Mouse (Mus musculus) cerebellum, adult 9-11 months (tissue): ENCODE measurements around the gene Znrf2.
A peak's percentile ranks its signal among the peaks of the same experiment; 100 is the strongest.
"Not testable (repeated sequence)": the region's sequence is repeated elsewhere in the genome, so short reads cannot be mapped to it uniquely, and the experiment has no call there.

Experiments used
- DNase-seq: peaks from one replicate; pipeline ENCODE4 v3.0.0; 2022

Znrf2 gene

DNA sequence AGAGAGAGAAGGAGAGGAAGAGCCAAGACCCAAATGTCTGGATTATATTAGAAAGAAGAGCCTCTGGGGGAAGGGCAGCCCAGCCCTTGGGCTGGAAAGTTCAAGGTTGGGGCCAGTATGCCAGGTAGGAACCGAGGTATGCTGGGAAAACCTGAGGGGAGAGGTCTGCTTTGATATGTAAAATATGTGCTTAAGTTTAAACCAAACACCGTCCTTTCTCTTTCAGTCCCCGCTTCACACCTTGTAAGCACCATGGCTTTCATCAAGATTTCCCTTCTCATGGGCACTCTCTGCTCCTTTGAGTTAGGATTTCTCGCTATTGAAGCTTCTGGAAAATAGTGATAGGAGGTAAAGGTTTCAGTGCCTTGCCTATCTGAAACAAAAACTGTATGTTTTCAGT lies 38.1 kb downstream of the Znrf2 start:
- DNase-seq = no peak

DNA sequence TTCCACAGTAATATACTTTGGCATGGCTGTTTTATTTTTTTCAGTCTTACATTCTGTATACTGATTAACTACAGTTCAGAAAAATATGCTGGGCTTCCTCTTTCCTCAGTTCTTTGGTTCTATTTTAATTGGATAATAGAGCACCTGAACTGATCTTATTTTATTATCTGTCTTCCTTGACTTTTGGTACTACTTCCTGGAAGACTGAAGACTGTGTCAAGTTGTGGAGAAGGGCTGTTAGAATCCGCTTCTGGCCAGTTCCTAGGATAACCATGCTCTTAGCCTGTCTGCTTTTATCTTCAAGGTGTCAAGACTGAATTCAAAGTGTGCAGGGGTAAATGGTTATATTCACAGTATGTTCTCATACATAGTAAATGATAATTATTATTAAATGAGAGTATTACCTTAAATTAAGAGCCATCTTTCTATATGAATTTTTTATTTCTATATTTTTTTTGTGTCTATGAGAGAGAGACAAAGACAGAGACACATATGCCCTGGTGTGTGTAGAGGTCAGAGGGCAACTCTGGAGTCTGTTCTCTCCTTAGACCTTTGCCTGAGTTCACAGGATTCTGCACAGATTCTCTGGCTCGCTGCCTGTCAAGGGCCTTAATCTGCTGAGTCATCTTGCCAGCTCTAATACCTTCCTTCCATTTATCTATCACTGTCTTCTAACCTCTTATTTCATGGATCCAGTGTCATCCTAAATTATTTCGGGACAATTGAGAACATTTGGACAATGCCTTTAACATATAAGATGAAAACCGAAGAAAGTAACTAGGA lies 39.3 kb downstream of the Znrf2 start:
- no peak for DNase-seq

DNA sequence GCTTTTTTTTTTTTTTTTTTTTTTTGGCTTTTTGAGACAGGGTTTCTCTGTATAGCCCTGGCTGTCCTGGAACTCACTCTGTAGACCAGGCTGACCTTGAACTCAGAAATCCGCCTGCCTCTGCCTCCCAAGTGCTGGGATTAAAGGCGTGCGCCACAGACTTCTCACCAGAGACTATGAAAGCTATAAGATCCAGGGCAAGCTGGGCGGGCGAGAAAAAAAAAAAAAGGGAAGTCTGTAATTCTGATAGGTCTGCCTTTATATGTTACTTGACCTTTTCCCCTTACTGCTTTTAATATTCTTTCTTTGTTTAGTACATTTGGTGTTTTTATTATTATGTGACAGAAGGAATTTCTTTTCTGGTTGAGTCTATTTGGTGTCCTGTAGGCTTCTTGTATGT lies 42.4 kb downstream of the Znrf2 start:
- DNase-seq = not testable (repeated sequence)

DNA sequence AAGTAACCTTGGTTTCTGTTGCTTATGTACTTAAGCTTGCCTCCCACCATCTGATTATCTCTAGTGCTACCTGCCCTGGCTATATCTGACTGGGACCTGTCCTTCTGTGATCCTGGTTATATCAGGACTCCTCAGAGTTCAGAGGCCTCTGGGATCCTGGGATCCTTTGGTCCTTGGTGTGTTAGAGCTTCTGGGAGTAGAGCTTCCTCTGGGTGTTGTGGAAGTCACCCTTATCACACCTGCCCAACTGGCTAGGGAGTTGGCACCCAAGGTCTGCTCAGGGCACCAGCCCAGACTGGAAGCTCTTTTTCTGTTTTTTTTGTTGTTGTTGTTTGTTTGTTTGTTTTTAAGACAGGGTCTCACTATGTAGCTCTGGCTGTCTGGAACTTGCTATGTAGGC lies 43.5 kb downstream of the Znrf2 start:
- DNase-seq = no peak

DNA sequence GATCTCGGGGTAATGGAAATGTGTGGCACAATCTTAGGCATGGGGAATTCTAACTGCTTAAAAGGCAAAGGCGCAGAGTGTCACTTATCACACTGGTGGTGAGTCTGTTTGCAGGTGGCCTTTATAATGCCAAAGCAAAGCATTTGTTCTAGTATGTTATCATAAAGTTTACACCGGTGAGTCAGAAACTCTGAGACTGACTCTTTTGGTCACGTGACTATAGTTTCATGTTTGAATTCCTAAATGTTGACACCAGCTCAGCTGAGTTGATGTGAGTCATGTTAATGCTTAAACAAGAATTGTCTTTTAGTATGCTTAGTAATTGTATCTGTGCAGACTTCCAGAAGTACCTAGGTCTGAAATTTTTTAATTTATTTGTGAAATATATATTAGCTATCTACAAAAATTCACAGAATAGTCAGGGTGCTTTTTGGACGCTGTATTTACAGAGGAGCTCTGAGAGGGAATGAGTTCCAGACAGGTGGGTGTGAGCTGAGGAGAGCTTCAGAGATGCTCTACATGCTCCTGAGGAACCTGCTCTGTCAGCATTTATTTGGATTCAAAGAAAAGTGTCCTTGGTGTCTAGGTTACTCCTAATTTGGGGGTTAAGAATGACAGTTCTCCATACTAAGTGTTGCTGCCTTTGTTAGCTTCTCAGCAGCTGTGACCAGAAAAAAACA lies 50.2 kb downstream of the Znrf2 start:
- DNase-seq = no peak

GRCm38 (mm10) chr6:54867411-54867745 lies 50.7 kb downstream of the Znrf2 start:
- no peak for DNase-seq

- DNase-seq = no peak
Measured at GRCm38 (mm10) chr6:54873029-54873428, 56.3 kb downstream of the Znrf2 start.

DNA sequence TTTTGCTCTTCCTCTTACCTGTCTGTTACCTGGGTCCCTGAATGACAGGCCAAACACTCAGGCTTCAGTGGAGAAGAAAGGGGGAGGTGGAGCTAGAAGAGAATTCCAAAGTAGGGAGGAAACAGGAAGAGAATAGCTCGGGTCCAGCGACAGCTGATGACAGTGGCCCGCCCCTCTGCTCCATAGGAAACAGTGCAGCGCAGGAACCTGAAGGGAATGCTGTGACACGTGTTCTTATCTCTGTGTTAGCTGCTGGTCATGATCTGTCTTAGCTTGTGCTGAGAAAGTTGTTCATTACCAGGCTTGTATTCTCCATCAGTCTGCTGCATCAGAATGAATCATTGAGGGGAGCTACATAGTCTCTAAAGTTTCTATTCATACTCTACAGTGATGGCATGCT lies 60.1 kb downstream of the Znrf2 start:
- DNase-seq = no peak

- DNase-seq = no peak
Measured at GRCm38 (mm10) chr6:54877651-54878050, 60.9 kb downstream of the Znrf2 start.

DNA sequence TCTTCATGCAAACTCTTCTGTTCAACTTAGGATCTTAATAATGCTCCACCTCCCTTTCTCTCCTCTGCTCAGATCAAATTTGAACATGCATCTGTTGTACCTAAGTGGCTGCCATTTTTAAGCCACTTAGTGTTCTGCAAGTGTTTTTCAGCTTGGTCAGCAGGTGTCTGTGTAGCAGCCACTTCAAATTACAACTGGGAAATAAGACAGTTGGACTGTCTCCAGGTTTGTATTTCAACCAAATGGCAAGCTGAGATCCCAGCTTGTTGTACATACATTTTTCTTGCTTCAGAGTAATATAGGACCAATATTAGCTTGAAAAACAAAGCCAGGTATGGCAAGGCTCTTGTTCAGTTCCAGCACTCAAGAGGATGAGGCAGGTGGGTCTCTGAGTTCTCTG lies 61.8 kb downstream of the Znrf2 start:
- no peak for DNase-seq

DNA sequence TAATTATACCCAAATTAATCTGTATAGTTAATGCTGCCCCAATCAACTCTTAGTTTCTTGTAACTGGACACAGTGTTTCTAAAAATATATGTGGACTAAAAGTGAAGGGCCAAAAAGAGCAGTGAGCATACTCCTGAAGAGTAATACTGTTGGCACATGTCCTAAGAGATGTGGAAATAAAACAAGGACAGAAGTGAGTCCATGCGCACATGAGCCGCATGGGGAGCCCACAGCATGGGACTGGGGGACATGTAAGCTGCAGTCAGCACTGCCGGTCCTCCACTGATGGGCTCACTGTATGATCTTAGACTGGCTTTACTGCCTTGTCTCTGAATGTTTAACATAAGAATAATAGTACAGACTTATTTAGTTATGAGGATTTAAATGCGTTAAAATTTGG lies 63.4 kb downstream of the Znrf2 start:
- no peak for DNase-seq

GRCm38 (mm10) chr6:54883424-54883823 lies 66.7 kb downstream of the Znrf2 start:
- no peak for DNase-seq

- no peak for DNase-seq
Measured at GRCm38 (mm10) chr6:54886195-54886594, 69.5 kb downstream of the Znrf2 start.

GRCm38 (mm10) chr6:54890221-54890620 lies 73.5 kb downstream of the Znrf2 start:
- DNase-seq = no peak

GRCm38 (mm10) chr6:54891384-54891783 lies 74.7 kb downstream of the Znrf2 start:
- no peak for DNase-seq

DNA sequence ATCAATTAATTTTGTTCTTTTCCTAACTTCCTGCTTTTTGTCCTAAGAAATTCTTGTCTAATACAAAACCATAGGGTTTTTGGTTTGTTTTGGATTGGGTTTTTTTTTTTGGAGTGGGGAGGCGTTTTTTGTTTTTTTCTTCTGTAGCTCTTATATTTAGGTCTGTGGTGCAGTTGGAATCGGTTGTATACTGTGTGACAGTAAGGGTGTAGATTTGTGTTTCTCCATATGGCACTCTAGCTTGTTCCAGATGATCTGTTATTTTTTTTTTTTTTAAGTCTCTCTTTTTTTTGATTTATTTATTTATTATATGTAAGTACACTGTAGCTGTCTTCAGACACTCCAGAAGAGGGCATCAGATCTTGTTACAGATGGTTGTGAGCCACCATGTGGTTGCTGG lies 83.5 kb downstream of the Znrf2 start:
- no peak for DNase-seq

- DNase-seq = no peak
Measured at GRCm38 (mm10) chr6:54902547-54902946, 85.8 kb downstream of the Znrf2 start.

DNA sequence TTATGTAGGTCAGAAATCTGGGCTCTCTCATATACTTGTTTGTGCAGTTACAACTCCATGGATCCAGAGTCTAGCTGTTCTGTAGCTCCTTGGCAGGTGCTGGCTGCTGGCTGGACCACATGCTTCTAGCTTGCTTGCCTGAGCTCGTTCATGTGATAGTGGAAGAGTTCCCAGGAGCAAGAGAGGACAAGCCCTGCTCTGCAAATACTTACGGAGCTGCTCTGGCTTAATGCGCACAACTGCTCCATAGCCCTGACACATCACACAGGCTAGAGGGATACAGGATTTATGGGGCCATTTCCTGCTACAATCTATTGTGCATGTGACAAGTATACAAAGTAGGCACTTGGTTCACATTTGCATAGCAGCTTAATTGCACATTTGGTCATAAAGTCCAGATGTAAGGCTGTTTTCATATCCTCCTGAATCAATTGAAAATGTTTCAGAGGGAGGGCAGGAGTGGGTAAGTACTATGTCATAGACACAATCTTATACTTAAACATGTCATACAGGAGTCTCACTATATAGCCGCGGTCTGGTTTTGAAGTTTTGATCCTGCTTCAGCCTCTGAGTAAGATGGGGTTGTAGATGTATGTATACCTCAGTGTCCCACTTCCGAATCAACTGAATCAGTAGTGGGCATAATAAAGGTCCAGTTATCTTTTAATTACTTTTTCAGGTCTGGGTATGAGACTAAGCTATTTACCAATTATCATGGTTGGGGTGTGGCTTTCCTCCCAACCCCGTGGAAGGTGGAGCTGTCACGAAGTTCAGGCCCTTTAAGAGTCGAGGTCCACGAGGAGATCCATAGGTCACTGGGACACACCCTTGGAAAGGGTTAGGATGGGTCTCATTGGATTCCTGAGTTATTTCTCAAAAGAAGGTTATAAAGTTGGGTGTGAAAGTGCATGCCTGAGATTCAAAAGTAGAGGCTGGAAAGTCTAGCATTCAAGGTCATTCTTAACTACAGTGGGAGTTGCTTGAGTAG lies 89.6 kb downstream of the Znrf2 start:
- no peak for DNase-seq

DNA sequence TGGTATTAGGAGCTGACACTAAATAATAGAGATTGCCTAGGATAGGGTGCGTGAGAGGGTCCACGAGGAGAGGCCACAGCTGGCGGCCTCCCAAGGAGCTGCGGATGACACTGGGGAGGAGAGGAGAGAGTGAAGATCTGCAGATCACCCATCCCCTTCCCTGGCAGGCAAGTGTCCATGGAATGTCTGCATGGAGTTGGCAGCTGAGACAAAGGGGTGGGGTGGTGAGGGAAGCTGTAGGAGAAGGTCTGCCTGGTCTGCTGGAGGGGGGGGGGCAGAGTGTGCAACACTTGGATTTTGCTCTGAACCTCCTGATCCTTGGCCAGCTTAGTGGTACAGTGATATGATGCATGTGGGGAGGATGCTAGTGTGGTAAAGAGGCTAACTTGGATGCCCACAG lies 98.3 kb downstream of the Znrf2 start:
- no peak for DNase-seq

GRCm38 (mm10) chr6:54916163-54916562 lies 99.4 kb downstream of the Znrf2 start:
- no peak for DNase-seq

DNA sequence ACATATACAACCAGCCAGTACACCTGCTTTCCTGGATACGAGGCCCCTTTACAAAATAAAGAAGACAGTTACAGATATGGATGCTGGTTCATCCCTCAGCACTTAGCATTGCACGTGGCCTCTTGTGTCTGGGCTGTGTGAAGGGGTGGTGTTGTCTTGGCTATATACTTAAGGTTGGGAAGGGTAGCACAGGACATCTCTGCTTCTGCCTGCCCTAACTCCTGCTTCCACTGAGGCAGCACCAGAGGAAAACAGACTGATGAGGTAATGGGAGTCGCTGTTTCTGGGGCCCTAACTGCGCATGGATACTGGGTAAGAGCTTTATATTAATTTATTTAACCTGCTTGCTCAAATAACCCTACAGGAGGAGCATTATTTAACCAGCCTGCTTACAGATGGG lies 100.2 kb downstream of the Znrf2 start:
- no peak for DNase-seq

- peak; percentile 8 for DNase-seq
Measured at GRCm38 (mm10) chr6:54917523-54917922, 100.8 kb downstream of the Znrf2 start.

GRCm38 (mm10) chr6:54918521-54918920 lies 101.8 kb downstream of the Znrf2 start:
- DNase-seq = no peak

- no peak for DNase-seq
Measured at GRCm38 (mm10) chr6:54924538-54924937, 107.8 kb downstream of the Znrf2 start.
